Mouse (Mus musculus): Measurements from ENCODE around the gene Prpf38b.

GRCm38 (mm10) chr3:108857124-108857470 is 54.4 kb downstream of the Prpf38b start:
- TF ChIP-seq EP300 (IDR thresholded peaks at IDR 0.05) (no peak), CTCF (IDR thresholded peaks at IDR 0.05) (no peak)

Measured in lung, postnatal 0 days (tissue).